Mouse (Mus musculus) heart, postnatal 14 days (tissue): ENCODE measurements at regions not wholly inside any gene's neighbourhood (a gene's known extent, or its start where the extent isn't known, plus 50 kb on each side); places are given as distances from the start of the nearest gene placed in this dataset.

Experiments
- DNase-seq, 2 experiments: peaks; one replicate each; pipeline ENCODE4 v3.0.0; 2021 to 2022
- intact Hi-C: fragments of 180-260 bp; cut with DNase I; formaldehyde crosslinking; loops from one replicate; pipeline ENCODE4 v1.15.1; 2025

- no peak for DNase-seq
- intact Hi-C loops: no loop called here
These were observed 91.5 kb upstream of the Kctd3 start for GRCm38 (mm10) chr1:189099121-189099520.

DNA sequence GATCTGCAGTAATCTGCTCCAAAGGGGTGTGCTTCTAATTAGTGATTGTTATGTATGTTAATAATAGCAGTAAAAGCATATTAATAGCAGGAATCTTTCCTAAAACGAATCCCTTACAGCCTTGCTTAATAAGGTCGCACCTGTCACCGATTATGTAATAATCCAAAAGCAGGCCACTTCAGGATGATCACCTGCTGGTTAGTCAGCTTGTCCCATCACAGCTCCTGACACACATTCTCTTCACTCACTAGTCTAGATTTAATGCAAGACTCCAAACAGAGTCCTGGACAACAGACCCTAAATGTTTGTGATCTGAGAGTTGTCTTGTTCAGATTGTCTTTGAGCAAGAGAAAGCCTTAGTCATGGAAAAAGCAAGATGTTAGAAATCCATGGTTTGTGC, 85.2 kb upstream of the Kctd3 start:
- intact Hi-C loops: no loop called here
- no peak for DNase-seq

GRCm38 (mm10) chr1:189085245-189085644, 77.6 kb upstream of the Kctd3 start:
- intact Hi-C loops: loop anchor here (10.0 kb wide), 1 partner anchor 80 kb away; no protein-coding TSS in a partner anchor
- DNase-seq: no peak

DNA sequence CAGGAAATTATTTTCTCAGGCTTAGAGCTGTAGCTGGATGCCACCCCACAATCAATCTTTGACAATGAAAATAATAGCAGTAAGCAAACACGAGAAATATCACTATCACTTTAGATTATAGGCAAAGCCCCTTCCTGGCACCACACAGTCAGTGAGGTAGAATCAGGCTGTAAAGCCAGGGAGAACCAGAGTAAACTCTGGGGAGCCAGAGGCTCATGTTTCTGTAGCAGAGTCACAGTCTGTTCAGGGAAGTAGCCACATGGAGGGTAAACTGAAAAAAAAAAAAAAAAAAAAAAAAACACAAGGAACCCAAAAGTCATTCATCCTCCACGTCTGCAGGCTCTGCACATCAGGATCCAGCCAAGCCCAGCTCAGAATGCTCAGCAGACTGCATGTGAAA, 73.6 kb upstream of the Kctd3 start:
- intact Hi-C loops: loop anchor here (2.0 to 10.0 kb wide), 2 partner anchors 84 to 498 kb away; no protein-coding TSS in a partner anchor

DNA sequence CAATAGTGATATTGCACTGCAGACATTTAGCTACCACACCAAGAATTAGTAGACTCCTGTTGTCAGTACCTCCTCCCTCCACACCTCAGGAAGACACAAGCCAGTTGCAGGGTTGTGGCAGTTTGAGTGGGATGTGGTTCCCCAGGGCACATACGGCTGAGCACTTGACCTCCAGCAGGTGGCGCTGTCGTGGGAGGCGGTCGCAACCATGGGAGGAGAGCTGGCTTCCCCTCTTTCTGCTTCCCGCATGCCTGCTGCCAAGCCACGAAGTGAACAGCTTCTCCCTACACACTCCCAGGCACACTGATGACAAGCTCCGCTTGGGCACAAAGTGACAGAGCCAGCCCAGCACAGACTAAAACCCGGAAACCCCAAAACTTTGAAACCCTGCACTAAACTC, 73.2 kb upstream of the Kctd3 start:
- DNase-seq: peak; percentile 71 to 78
- intact Hi-C loops: loop anchor here (2.0 to 10.0 kb wide), 2 partner anchors 84 to 498 kb away; no protein-coding TSS in a partner anchor

More for the DNA sequence above, 73.6 kb upstream of the Kctd3 start:
- DNase-seq: no peak

DNA sequence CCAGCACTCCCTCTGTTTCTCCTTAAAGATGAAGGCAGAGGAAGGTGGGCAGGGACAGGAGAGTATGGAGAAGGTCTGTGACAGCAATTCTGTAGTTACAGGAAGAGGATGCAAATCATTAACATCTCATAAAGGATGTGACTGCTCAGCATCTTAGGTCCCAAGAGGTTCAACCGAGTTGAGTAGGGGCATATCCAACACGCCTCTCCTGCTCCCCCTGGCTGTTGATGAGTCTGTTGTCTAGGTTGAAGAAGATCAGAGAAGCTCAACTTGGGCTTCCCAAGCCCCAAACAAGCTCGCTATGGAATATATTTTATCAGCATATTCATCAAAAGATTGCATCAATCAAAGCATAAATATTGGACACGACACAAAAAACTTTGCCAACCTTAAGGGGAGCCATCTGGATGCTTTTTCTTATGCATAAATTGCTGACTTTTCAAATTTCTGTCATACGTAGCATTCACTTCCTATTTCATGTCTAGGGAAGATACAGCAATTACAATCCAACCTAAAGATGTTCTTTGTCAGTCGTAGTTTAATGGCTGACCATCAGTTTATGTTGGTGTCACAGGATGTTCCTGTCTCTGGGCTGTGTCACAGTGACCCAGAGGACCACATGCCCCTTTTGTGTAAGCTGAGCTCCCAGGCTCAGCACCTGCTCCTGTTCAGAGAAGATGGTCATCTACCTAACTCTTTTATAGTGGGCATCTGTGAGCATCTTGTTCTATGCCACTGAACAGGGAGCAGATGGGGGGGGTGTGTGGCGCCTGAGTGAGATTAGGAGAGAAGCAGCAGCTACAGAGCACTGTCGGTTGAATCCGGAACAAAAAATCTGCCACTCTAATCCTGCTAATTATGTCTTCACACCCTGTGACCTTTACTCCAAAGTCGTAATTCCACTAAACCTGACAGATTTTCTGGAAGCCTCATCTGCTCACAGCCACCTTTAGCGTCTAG, 72.1 kb upstream of the Kctd3 start:
- DNase-seq: no peak
- intact Hi-C loops: loop anchor here (2.0 to 10.0 kb wide), 3 partner anchors 52 to 499 kb away; no protein-coding TSS in a partner anchor

DNA sequence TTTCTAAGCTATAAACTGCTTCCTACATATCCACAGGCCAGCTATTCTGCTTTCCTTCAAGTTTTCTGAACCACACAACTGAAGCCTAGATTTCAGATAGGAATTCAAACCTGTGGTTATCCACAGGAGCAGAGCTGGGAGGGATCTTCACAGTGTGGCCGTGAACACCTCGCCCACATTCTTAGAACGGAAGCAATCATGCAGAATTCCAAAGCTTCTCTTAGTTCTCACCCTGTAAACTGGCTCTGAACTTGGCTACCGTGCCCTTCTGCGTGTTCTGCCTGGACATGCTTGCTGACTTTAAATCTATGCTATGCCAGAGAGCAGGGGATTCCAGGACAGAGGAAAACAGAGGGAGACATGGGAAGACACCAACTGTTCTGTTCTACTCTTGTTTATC, 70.2 kb upstream of the Kctd3 start:
- intact Hi-C loops: loop anchor here (5.0 kb wide), 1 partner anchor 51 kb away; no protein-coding TSS in a partner anchor
- no peak for DNase-seq

DNA sequence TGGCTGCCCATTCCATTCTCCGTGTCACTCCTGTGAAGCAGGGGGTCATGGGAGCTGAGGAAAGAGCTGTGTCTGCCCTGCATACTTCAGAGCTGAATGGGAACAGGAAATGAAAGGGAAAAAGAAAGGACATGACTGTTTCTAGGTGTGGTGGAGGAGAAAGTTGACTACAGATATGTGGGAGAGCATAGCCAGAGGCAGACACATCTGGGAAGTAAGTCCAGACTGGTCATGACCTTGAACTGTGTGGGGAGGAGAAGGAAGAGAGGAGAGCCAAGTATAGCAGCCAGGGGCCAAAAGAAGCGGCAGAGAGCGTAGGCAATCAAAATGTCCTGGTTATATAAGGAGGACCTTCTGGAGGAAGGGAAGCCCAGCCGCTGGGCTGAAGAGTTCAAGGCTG, 68.6 kb upstream of the Kctd3 start:
- intact Hi-C loops: loop anchor here (5.0 kb wide), 1 partner anchor 49 kb away; no protein-coding TSS in a partner anchor
- DNase-seq: peak in 1 of 2 experiments; percentile 11

GRCm38 (mm10) chr1:189075671-189076070, 68.0 kb upstream of the Kctd3 start:
- intact Hi-C loops: loop anchor here (5.0 kb wide), 1 partner anchor 48 kb away; no protein-coding TSS in a partner anchor
- DNase-seq: peak; percentile 15 to 23

GRCm38 (mm10) chr1:189072516-189072915, 64.9 kb upstream of the Kctd3 start:
- DNase-seq: no peak
- intact Hi-C loops: loop anchor here (5.0 kb wide), 1 partner anchor 35 kb away; no protein-coding TSS in a partner anchor

DNA sequence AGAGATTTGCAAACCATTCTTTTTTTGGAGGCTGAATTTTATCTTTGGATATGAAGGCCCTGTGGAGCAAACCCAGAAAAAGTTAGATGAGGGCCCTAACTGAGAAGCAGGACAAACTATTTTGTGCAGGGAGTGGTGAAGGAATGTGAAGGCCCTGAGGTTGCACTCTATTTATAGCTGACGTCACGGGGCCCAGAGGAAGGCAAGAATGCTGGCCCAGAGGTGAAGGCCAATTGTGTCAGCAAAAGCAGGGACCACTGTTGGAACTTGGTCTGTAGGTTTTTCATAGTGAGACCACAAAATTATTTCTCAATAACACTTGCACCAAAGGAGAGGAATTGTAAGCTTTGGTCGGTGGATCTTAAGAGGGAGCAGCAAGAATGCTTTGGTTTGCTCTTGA, 60.6 kb upstream of the Kctd3 start:
- intact Hi-C loops: no loop called here
- DNase-seq: no peak

DNA sequence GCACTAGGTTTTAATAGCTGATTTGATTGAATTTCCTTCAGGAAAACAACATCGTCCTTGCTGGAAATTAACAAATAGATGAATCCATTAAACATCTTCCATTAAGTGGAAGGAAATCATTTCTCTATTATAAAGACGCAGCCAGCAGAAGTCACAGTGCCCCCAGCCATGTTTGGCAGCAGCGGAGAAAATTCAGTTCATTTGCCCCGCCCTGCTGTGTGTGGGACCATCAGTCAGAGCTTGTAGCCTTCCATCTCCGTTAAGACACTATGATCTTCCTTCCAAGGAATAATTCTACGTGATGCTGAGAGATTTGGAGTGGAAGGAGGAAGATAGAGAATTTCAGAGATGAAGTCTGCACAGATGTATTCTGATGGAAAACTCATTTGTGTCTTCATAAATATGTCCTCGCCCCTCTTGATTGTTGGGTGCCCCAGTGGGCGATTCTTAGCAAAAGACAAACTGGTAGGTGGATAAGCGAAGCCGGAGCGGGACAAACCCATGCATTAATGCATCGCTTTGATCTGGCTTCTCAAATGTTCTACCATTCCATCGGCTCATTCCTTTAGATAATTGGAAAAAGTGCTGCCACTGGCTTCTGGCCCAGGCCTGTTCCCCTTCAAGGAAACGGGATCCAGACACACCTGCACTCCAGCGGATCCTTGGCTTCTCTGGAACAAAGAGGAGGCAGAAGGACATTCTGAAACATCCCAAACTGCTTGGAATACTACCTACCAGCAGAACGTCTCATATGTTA, 59.7 kb upstream of the Kctd3 start:
- DNase-seq: peak; percentile 25 to 26
- intact Hi-C loops: no loop called here

DNA sequence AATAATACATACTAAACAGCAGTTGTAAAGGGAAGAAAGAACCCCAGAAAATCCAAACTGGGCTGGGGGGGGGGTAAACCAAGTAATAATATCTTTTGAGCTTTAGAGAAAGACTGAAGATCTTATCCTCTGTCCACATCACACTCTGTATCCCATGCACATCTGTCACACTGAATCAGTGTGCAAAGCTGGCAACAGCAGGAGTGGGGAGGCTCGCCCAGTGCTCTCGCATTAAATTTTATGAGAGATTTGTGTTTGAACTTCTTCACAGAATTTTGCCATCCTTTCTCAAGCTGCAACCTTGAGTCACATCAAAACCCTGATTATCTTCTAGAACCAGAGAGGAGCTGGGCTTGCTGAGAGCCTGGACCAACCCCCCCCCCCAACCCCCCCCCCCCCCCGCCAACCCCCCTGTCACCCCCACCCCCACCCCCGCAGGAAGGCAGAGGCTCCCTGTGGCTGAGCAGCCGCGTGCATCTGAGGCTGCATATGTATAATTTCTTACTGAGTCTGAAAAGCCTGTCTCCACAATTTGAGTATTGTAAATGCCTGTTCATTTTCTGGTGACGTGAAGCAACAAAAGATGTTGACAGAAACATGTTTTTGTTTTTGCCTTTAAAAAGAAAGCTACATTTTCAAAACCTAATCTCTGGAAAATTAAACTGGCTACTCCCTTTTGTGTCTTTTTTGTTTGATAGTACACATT, 59.0 kb upstream of the Kctd3 start:
- DNase-seq: no peak
- intact Hi-C loops: no loop called here

DNA sequence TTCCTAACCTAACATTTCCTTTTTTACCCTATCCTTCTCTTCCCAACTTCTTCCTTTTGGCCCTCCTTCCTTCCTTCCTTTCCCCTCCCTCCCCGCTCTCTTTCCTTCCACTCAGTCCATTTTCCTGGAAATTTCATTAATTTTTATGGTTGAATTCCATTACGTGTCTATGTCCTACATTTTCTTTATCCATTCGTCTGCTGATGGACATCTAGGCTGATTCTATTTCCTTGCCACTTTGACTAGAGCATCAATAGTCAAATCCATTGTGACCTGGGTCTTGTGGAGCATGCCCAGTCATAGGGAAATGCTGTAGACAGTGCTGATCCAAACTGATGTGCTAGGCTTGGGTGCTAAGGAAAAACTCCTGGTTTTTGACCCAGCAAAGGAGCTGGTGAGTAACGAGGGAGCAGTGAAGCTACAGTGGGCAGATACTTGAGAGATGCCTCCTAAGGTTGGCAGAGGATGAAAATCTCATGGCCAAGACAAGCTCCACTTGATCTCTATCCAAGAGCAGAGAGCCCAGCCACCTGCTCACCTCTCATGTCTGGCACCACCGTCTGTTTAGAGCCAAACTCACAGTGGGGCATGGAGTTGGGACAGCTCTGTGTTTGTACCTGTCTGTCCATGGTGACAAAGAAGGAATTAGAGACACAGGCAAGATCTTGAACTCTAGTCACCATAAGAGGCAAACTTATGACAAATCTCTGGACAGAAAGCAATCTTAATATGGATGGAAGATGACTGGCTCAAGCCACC, 57.7 kb upstream of the Kctd3 start:
- DNase-seq: no peak
- intact Hi-C loops: no loop called here

- no peak for DNase-seq
- intact Hi-C loops: no loop called here
These were observed 57.0 kb upstream of the Kctd3 start for GRCm38 (mm10) chr1:189064629-189065028.

GRCm38 (mm10) chr1:189063699-189064098, 56.1 kb upstream of the Kctd3 start:
- intact Hi-C loops: loop anchor here (1.0 kb wide), 1 partner anchor 8 kb away; no protein-coding TSS in a partner anchor
- DNase-seq: no peak

- DNase-seq: no peak
- intact Hi-C loops: loop anchor here (1.0 kb wide), 1 partner anchor 8 kb away; no protein-coding TSS in a partner anchor
These were observed 55.6 kb upstream of the Kctd3 start for GRCm38 (mm10) chr1:189063209-189063608.
